Mouse (Mus musculus) spleen, postnatal 36 days (tissue): ENCODE measurements at regions not wholly inside any gene's neighbourhood (a gene's known extent, or its start where the extent isn't known, plus 50 kb on each side); places are given as distances from the start of the nearest gene placed in this dataset.
"Not testable (repeated sequence)": the region's sequence is repeated elsewhere in the genome, so short reads cannot be mapped to it uniquely, and the experiment has no call there.

Experiments used
- DNase-seq, 2 experiments: peaks; one replicate each; pipeline ENCODE4 v3.0.0; 2022; ENCODE audit warnings: low spot score in 2 of 2, mixed read lengths in 1 of 2

DNA sequence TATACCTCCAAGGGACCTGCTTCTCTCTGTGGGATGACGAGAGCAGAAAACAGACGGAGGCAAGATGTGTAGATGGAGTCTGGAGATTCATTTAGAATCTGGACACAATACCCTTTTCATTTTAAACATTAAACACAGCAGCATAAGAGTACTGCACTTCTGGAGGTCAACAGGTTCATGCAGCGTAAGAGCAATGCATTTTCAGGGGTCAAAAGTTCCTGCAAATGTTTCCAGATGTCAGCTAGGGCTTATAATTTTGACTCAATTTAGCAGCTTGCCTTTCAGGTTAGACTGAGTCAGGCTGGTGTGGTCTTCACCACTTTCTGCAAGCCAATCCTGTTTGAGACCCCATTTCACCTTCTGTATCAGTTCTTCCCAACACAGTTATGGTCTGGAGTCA lies 277.9 kb downstream of the Hace1 start:
- DNase-seq = no peak

- no peak for DNase-seq
These were observed 281.5 kb downstream of the Hace1 start for GRCm38 (mm10) chr10:45859137-45859536.

- no peak for DNase-seq
These were observed 282.3 kb downstream of the Hace1 start for GRCm38 (mm10) chr10:45859909-45860308.

DNA sequence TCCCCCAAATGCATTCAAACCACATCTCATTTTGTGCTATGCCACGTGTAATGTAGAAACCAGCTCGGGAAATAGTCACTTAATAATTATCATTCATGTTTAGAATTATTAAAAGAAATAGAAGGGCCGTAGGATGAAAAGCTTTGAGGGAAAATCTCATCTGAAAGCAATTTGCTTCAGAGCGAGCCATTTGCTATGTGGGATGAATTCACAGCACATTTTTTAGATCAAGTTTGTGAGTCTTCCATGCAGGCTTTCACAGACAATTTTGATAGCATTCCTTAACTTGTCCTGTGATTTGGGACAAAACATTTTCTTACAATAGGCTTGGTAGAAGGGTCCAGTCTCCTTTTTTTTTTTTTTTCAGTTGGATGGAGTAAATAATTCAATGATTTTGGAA lies 283.1 kb downstream of the Hace1 start:
- DNase-seq = no peak

DNA sequence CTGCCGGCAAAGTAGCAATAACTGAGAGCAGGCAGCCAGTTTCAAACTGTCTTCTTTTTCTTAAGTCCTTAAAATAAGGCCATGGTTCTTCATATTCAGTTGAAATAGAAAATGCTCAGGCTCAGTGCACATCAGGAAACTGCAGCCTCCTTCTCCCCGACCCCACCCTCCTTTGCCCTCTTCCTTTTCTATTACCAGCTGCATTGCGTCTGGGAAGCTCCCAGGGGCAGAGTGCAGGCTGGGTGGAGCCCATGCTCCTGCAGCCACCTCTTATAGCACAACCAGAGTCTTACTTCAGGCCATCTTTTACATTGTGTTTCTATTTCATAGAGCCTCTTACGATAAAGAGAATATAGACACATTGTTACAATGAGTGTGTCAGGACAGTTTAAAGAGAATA lies 288.2 kb downstream of the Hace1 start:
- DNase-seq = no peak

GRCm38 (mm10) chr10:45866860-45867259 lies 289.2 kb downstream of the Hace1 start:
- DNase-seq = no peak

DNA sequence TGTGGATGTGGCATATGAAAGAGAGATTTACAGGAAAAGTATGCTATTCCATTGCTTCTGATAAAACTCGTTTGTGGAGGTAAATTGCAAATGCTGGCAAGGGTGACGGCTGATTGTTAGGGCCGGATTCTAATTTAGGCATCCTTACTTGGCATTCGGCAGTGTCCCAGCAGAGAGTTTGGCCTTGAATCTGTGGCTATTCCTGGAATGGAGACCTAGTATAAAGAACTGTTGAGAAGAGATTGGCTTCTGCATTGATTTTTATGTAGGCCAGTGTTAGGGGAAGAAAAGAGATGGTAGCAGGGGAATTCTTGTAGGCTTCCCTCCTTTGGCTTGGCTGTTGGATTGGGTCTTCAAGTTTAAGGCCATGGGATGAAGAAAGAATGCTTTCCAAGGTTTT lies 293.4 kb downstream of the Hace1 start:
- DNase-seq = no peak

DNA sequence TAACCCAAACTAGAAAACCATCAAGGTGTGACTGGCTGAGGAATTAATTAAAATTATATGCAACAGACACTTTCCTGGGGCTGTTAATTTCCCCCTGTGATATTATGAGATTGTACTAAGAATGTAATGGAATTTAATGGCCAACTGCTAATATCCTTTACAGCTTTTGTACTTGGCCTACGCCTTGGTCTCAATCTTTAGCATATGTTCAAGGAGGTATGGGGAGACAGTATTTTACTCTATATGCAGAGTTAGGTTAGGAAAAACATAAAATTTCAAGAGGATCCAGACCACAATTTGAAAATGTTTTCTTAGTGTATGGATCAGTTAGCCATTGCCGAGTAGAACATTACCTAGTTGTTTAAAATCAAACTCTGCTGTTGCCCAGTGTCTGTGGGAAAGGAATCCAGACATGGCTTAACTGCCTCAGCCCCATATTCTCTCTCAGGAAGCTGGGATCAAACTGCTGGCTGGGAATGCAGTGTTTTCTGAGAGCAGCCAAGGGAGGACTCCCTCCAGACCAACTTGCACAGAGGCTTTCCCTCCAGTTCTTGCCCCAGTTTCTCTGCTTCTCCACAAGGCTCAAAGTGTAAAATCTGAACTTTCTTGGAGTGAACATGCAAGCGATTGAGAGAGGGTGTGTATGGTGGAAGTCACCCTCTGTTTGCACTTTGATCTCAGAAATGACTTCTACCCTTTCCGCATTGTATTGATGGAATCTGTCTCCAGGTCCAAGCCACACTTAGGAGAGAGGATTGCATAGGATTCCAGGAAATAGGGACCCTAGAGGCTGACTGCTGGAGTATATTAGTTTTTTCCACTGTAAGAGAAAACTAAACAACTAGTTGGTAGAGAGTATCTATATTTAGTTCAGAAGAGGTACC lies 294.6 kb downstream of the Hace1 start:
- no peak for DNase-seq

- DNase-seq = no peak
These were observed 296.5 kb downstream of the Hace1 start for GRCm38 (mm10) chr10:45873805-45874780.

- DNase-seq = not testable (repeated sequence)
These were observed 297.7 kb downstream of the Hace1 start for GRCm38 (mm10) chr10:45875287-45875686.

GRCm38 (mm10) chr10:45883745-45884144 lies 306.1 kb downstream of the Hace1 start:
- DNase-seq = no peak

- DNase-seq = no peak
These were observed 309.0 kb downstream of the Hace1 start for GRCm38 (mm10) chr10:45886636-45887035.

GRCm38 (mm10) chr10:45888835-45889234 lies 311.2 kb downstream of the Hace1 start:
- DNase-seq = no peak

DNA sequence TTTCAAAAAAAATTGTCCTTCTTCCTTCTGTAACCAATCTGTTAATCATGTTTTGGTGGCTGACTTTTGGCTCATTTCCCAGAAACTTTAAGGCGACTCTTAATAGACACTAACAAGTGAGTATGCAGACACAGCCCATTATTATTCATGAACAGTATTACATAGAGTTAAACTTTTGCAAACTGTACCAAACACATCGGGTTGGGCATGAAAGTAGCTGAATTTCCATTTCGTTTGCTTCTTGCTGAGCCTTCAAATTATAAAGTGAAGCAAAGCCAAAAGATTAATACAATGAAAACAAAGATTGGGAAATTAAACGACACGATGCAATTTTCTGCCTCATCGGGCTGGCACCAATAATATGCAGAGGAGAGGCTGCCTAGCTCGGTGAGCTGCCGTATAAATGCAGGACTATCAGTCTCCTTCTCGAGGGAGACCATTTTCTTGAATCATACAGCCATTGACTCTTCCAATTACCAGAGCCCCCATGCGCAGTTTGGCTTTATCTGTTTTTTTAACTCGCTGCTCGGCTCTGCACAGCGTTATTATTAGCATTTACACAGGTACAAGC lies 311.8 kb downstream of the Hace1 start:
- DNase-seq = no peak

DNA sequence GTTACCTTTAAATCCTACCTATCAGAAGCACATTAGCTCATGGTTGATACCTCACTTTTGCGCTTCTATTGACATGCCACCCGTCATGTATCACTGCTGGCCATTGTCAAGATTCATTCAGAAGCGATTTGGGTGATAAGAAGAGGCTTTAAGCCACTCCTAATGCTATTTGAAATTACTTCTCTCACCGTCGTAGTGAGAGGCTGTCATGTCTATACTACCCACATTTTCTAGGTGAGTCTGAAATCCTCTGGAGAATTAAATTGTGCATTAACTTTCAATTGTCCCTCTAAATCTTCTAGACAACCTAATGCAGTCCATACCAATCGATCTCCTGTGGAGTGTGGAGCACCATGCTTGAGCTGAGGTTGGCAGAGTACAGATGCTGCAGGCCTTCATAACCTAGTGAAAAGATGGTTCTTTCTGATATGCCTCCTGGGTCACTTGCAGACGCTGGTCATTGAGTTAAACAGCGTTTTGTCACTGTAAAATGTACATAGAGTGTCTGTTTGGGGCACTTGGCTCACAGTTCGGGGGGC lies 312.5 kb downstream of the Hace1 start:
- no peak for DNase-seq

- no peak for DNase-seq
These were observed 314.8 kb downstream of the Hace1 start for GRCm38 (mm10) chr10:45892464-45892863.

- no peak for DNase-seq
These were observed 316.5 kb downstream of the Hace1 start for GRCm38 (mm10) chr10:45893894-45894831.

DNA sequence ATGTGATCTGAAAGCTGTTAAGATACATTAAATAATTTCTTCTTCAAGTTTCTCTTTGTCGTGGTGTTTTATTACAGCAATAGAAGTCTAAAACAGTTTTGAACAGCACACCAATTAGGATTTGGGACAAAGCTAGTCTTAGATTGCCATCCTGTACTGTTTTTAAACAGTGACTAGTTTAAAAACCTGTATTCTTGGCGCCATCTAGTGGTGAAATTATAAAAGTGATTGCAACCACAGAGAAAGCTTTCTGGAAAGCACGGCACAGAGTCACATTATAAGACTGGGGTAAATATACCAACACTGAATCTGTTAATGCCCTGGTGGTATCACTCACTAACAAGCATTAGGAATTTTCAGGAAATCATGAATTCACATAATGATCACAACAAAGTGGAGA lies 339.3 kb downstream of the Hace1 start:
- peak in 1 of 2 experiments; percentile 6 for DNase-seq

GRCm38 (mm10) chr10:45925746-45926145 lies 348.1 kb downstream of the Hace1 start:
- no peak for DNase-seq

- DNase-seq = no peak
These were observed 356.1 kb downstream of the Hace1 start for GRCm38 (mm10) chr10:45933631-45934310.
